In the genomic region with DNA sequence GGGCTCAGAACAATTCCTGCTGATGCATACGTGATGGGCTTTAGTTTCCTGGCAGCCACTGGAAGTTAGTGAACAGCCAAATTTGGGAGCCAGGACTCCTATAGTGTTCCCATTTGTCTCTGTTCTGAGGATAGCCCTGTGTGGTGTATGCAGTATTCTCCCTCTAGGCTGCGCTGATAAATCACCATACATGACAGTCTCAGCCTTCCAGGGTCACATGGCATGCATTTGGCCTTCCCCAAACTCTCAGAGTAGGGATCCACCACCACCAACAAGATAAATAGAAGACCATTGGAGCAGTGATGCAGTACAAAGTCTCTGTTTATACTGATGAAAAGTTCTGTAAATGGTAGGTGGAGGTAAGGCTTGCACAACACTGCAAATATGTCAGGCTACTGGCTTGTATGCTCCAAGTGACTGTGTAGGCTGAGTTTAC, we compare ENCODE assay signal across 30 mouse cellular contexts.
DNase-seq lines count a peak whose midpoint lies in the region; ATAC-seq and TF ChIP-seq lines count a peak whose summit lies in the region.
"Had no signal": no experiment of that assay in that cellular context is flagged by ENCODE, and none has a peak within 500 bp of the region (broad histone marks: within the 10 kb centered on the region; RNA-seq: fewer than 3 reads in every experiment).

No protein-coding gene starts in this region.

- DNase-seq in cerebellum, postnatal 14 days: peak; percentile 29 to 50
- DNase-seq in cerebellum, adult 18-20 months: no peak
- peak; percentile 20 for DNase-seq in midbrain, postnatal 0 days (ENCODE audit: low spot score)
- DNase-seq in midbrain, embryonic 11.5 days (ENCODE audit: low spot score, missing footprints): no peak
- DNase-seq in liver, embryonic 13.5 days: no peak
- peak; percentile 64 for DNase-seq in yolk sac, embryonic 10.5 days (ENCODE audit: low spot score)
- no peak for DNase-seq in adrenal gland, adult 2 months
- no peak for DNase-seq in layer of hippocampus, adult 9-10 months (ENCODE audit: low spot score)
- DNase-seq: adrenal gland, postnatal 25 days; cerebellum, adult 2 months; heart, postnatal 36 days; kidney, adult 11 months; kidney, postnatal 25 days; lung, adult 2 months; lung, postnatal 10 days; midbrain, embryonic 14.5 days; retina, postnatal 1 day; right cerebral cortex, postnatal 14 days; thymus, adult 18-20 months; thymus, postnatal 4 days had no signal

- H3K4me3 ChIP-seq in midbrain, postnatal 0 days (ENCODE audit: low read depth, low read length): no peak overlapping the region
- H3K4me3 ChIP-seq in midbrain, embryonic 11.5 days (ENCODE audit: low read depth, low read length): no peak overlapping the region
- H3K4me3 ChIP-seq in liver, embryonic 13.5 days (replicated peaks): no peak overlapping the region
- H3K4me3 ChIP-seq: erythroblast, embryonic 14.5 days; heart, embryonic 15.5 days; hindbrain, embryonic 13.5 days; kidney, embryonic 15.5 days; left cerebral cortex, adult 2 months; limb, embryonic 12.5 days; neural tube, embryonic 15.5 days had no signal

- no peak overlapping the region for H3K4me2 ChIP-seq in midbrain, postnatal 0 days (ENCODE audit: low read depth, low read length, poor library complexity, severe bottlenecking)
- no peak overlapping the region for H3K4me2 ChIP-seq in midbrain, embryonic 11.5 days
- H3K4me2 ChIP-seq in liver, embryonic 13.5 days: no peak overlapping the region
- H3K4me2 ChIP-seq: heart, embryonic 15.5 days; hindbrain, embryonic 13.5 days; kidney, embryonic 15.5 days; limb, embryonic 12.5 days; neural tube, embryonic 15.5 days had no signal

- H3K36me3 ChIP-seq in midbrain, postnatal 0 days (ENCODE audit: insufficient read depth, low read length): no peaks in the 10 kb centered on the region
- H3K36me3 ChIP-seq in midbrain, embryonic 11.5 days (ENCODE audit: control insufficient read depth, insufficient read depth, low read length): no peaks in the 10 kb centered on the region
- H3K36me3 ChIP-seq in liver, embryonic 13.5 days: no peaks in the 10 kb centered on the region
- H3K36me3 ChIP-seq: heart, embryonic 15.5 days; hindbrain, embryonic 13.5 days; kidney, embryonic 15.5 days; limb, embryonic 12.5 days; neural tube, embryonic 15.5 days had no signal

- no peak for ATAC-seq in midbrain, postnatal 0 days (ENCODE audit: low FRiP score)
- ATAC-seq in midbrain, embryonic 11.5 days (ENCODE audit: low FRiP score): no peak
- peak; percentile 90 for ATAC-seq in liver, embryonic 13.5 days (ENCODE audit: low read depth)
- ATAC-seq: forebrain, embryonic 16.5 days; Patski had no signal

- WGBS in midbrain, postnatal 0 days: 83% methylated on average over 2 of the region's 2 CpGs
- WGBS in midbrain, embryonic 11.5 days: 82% methylated on average over 2 of the region's 2 CpGs
- 56% methylated on average over 2 of the region's 2 CpGs for WGBS in liver, embryonic 13.5 days (ENCODE audit: insufficient replicate concordance)

- no peaks in the 10 kb centered on the region for H3K27me3 ChIP-seq in midbrain, postnatal 0 days (ENCODE audit: insufficient read depth, low read length)
- H3K27me3 ChIP-seq in midbrain, embryonic 11.5 days (ENCODE audit: control insufficient read depth, insufficient read depth, low read length): no peaks in the 10 kb centered on the region
- no peaks in the 10 kb centered on the region for H3K27me3 ChIP-seq in liver, embryonic 13.5 days
- H3K27me3 ChIP-seq: heart, embryonic 15.5 days; hindbrain, embryonic 13.5 days; kidney, embryonic 15.5 days; limb, embryonic 12.5 days; neural tube, embryonic 15.5 days; Patski had no signal

- no peaks in the 10 kb centered on the region for H3K4me1 ChIP-seq in midbrain, postnatal 0 days (ENCODE audit: insufficient read depth, low read length)
- H3K4me1 ChIP-seq in midbrain, embryonic 11.5 days (ENCODE audit: control insufficient read depth, insufficient read depth, low read length): no peaks in the 10 kb centered on the region
- no peaks in the 10 kb centered on the region for H3K4me1 ChIP-seq in liver, embryonic 13.5 days (replicated peaks)
- H3K4me1 ChIP-seq: heart, embryonic 15.5 days; hindbrain, embryonic 13.5 days; kidney, embryonic 15.5 days; limb, embryonic 12.5 days; neural tube, embryonic 15.5 days had no signal

- no peaks in the 10 kb centered on the region for H3K9me3 ChIP-seq in midbrain, postnatal 0 days (ENCODE audit: low read length)
- H3K9me3 ChIP-seq in midbrain, embryonic 11.5 days (ENCODE audit: control insufficient read depth, low read length): no peaks in the 10 kb centered on the region
- H3K9me3 ChIP-seq in liver, embryonic 13.5 days (replicated peaks): no peaks in the 10 kb centered on the region
- H3K9me3 ChIP-seq: heart, embryonic 15.5 days; hindbrain, embryonic 13.5 days; kidney, embryonic 15.5 days; limb, embryonic 12.5 days; neural tube, embryonic 15.5 days had no signal

- TF ChIP-seq CTCF in midbrain, postnatal 0 days (IDR thresholded peaks at IDR 0.05): no peak

- no peak overlapping the region for H3K27ac ChIP-seq in midbrain, postnatal 0 days (ENCODE audit: low read depth, low read length)
- no peak overlapping the region for H3K27ac ChIP-seq in midbrain, embryonic 11.5 days (ENCODE audit: low read depth, low read length)
- H3K27ac ChIP-seq in liver, embryonic 13.5 days: no peak overlapping the region
- H3K27ac ChIP-seq: heart, embryonic 15.5 days; hindbrain, embryonic 13.5 days; kidney, embryonic 15.5 days; left cerebral cortex, adult 2 months; limb, embryonic 12.5 days; macrophage; neural tube, embryonic 15.5 days had no signal

- no peak overlapping the region for H3K9ac ChIP-seq in midbrain, postnatal 0 days (replicated peaks; ENCODE audit: low read length, poor library complexity, severe bottlenecking)
- no peak overlapping the region for H3K9ac ChIP-seq in midbrain, embryonic 11.5 days (ENCODE audit: low read length)
- H3K9ac ChIP-seq in liver, embryonic 13.5 days: no peak overlapping the region
- H3K9ac ChIP-seq: heart, embryonic 15.5 days; hindbrain, embryonic 13.5 days; kidney, embryonic 15.5 days; limb, embryonic 12.5 days; neural tube, embryonic 15.5 days had no signal

Comparison
In these comparisons a context has a peak if more than half of its experiments do, and no peak if none do; other contexts are left out.
1. DNase-seq: peak in cerebellum, postnatal 14 days (2 of 2), midbrain, postnatal 0 days (single experiment) and yolk sac, embryonic 10.5 days (single experiment); none in cerebellum, adult 18-20 months (0 of 2), midbrain, embryonic 11.5 days (single experiment), liver, embryonic 13.5 days (single experiment), adrenal gland, adult 2 months (single experiment) and layer of hippocampus, adult 9-10 months (single experiment).